Mouse (Mus musculus) 3134 (cell line): ENCODE measurements around the gene Lpp.

Experiments used
- DNase-seq: peaks from one replicate; pipeline ENCODE4 v3.0.0-alpha.2; 2011; ENCODE audit warnings: low spot score; ENCODE audit not compliant: insufficient read length; ENCODE audit errors: extremely low read depth

Lpp gene

GRCm38 (mm10) chr16:24434026-24434425, 40.7 kb downstream of the Lpp start:
- DNase-seq, result no peak

GRCm38 (mm10) chr16:24434531-24435114, 41.3 kb downstream of the Lpp start:
- DNase-seq, result no peak

GRCm38 (mm10) chr16:24435115-24435553, 41.8 kb downstream of the Lpp start:
- DNase-seq, result peak; percentile 73

- DNase-seq, result no peak
Measured at GRCm38 (mm10) chr16:24438438-24438837, 45.1 kb downstream of the Lpp start.

- no peak for DNase-seq
Measured at GRCm38 (mm10) chr16:24441338-24441737, 48.0 kb downstream of the Lpp start.

- no peak for DNase-seq
Measured at GRCm38 (mm10) chr16:24442500-24443122, 49.3 kb downstream of the Lpp start.

GRCm38 (mm10) chr16:24443123-24443515, 49.8 kb downstream of the Lpp start:
- DNase-seq, result no peak

GRCm38 (mm10) chr16:24443555-24443954, 50.2 kb downstream of the Lpp start:
- no peak for DNase-seq

GRCm38 (mm10) chr16:24444818-24445217, 51.5 kb downstream of the Lpp start:
- no peak for DNase-seq

- no peak for DNase-seq
Measured at GRCm38 (mm10) chr16:24445473-24445872, 52.2 kb downstream of the Lpp start.

GRCm38 (mm10) chr16:24446449-24446848, 53.1 kb downstream of the Lpp start:
- DNase-seq, result no peak

GRCm38 (mm10) chr16:24447666-24448492, 54.6 kb downstream of the Lpp start:
- peak; percentile 65 for DNase-seq

- peak; percentile 45 for DNase-seq
Measured at GRCm38 (mm10) chr16:24448493-24448845, 55.2 kb downstream of the Lpp start.

- no peak for DNase-seq
Measured at GRCm38 (mm10) chr16:24449806-24450205, 56.5 kb downstream of the Lpp start.

- no peak for DNase-seq
Measured at GRCm38 (mm10) chr16:24450256-24450655, 56.9 kb downstream of the Lpp start.

- no peak for DNase-seq
Measured at GRCm38 (mm10) chr16:24451123-24451522, 57.8 kb downstream of the Lpp start.

- DNase-seq, result no peak
Measured at GRCm38 (mm10) chr16:24453536-24453935, 60.2 kb downstream of the Lpp start.

- DNase-seq, result no peak
Measured at GRCm38 (mm10) chr16:24454493-24454892, 61.2 kb downstream of the Lpp start.

- no peak for DNase-seq
Measured at GRCm38 (mm10) chr16:24455361-24455855, 62.1 kb downstream of the Lpp start.

- no peak for DNase-seq
Measured at GRCm38 (mm10) chr16:24463842-24464241, 70.5 kb downstream of the Lpp start.

GRCm38 (mm10) chr16:24464436-24464835, 71.1 kb downstream of the Lpp start:
- no peak for DNase-seq

GRCm38 (mm10) chr16:24465633-24466032, 72.3 kb downstream of the Lpp start:
- no peak for DNase-seq
